Mouse (Mus musculus) MEL (cell line): ENCODE measurements around the gene Rgs13.

Source experiments
- CTCF ChIP-seq, 3 experiments: IDR thresholded peaks in 2 of 3; conservative IDR thresholded peaks in 1 of 3; 2 replicates each; pipeline ENCODE4 v1.5.1; 2011 to 2012; ENCODE audit warnings: low read length in 3 of 3, low read depth in 2 of 3, mild to moderate bottlenecking in 2 of 3, improper control_type of control experiment in 1 of 3, inconsistent platforms in 1 of 3, mixed read lengths in 1 of 3, moderate library complexity in 1 of 3; ENCODE audit not compliant: control insufficient read depth in 1 of 3, insufficient read depth in 1 of 3, poor library complexity in 1 of 3, severe bottlenecking in 1 of 3
- JUND ChIP-seq: IDR thresholded peaks from 2 replicates; pipeline ENCODE4 v1.6.1; 2011; ENCODE audit warnings: low read depth, mild to moderate bottlenecking, improper control_type of control experiment, low read length
- POLR2A ChIP-seq, 2 experiments: IDR thresholded peaks; 2 replicates each; pipeline ENCODE4 v1.6.1; 2011 to 2012; ENCODE audit warnings: low read length in 2 of 2, mild to moderate bottlenecking in 2 of 2, control low read depth in 1 of 2, improper control_type of control experiment in 1 of 2, low read depth in 1 of 2, moderate library complexity in 1 of 2; ENCODE audit not compliant: control insufficient read depth in 1 of 2, insufficient read depth in 1 of 2, poor library complexity in 1 of 2
- POLR2AphosphoS2 ChIP-seq: IDR thresholded peaks from 2 replicates; pipeline ENCODE4 v1.6.1; 2011; ENCODE audit warnings: low read length, improper control_type of control experiment
- USF2 ChIP-seq, 2 experiments: IDR thresholded peaks; 2 replicates each; pipeline ENCODE4 v1.6.1; 2011 to 2012; ENCODE audit warnings: improper control_type of control experiment in 2 of 2, low read length in 2 of 2, borderline replicate concordance in 1 of 2, inconsistent platforms in 1 of 2, low read depth in 1 of 2, mild to moderate bottlenecking in 1 of 2; ENCODE audit not compliant: insufficient read depth in 1 of 2

DNA sequence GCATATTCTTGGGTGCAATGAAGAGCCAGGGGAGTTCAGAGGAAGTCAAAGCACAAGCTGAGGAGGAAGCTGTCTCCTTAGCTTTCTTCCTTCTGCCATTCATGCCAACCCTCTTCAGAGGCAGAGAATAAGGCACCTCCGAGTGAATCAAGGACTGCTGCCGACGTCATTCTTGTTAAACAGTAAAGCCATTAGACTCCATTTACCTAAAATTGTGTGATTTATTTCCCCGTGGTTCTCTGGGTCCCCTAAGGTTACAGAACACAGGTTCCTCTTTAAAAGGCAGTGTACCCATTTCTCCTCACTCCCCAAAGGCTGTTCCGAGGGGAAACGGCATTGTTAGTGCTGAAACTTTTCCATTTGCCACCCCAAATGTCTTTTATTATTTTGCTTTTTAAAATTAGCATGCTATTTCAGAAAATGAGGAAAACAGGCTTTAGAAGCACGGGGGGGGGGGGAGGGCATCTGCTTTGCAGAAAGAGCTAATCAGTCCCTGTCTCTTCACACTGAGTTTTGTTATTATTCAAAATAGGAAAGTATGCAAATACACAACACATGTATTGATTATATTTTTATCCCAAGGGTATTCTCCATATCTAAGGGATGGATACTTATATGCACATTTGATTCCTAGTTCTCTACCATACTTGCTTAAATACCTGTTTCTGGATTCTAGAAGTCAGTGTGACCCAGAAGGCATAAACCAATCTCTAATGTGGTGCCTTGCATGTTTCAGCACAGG, 9.7 kb upstream of the Rgs13 start:
- TF ChIP-seq CTCF (IDR thresholded peaks at IDR 0.05 in 2 of 3, conservative IDR thresholded peaks at IDR 0.05 in 1 of 3; ENCODE audit: control insufficient read depth in 1 of 3, insufficient read depth in 1 of 3, low read depth in 2 of 3, low read length in 3 of 3, poor library complexity in 1 of 3, severe bottlenecking in 1 of 3) (no peak), JUND (no peak), POLR2A (IDR thresholded peaks at IDR 0.05; ENCODE audit: control insufficient read depth in 1 of 2, insufficient read depth in 1 of 2, low read depth in 1 of 2, low read length in 2 of 2, poor library complexity in 1 of 2) (no peak), USF2 (IDR thresholded peaks at IDR 0.05; ENCODE audit: borderline replicate concordance in 1 of 2, insufficient read depth in 1 of 2, low read depth in 1 of 2, low read length in 2 of 2) (no peak), POLR2AphosphoS2 (no peak)
